Mouse (Mus musculus): ENCODE results near the gene Dynll2. TPM values are rescaled to one million over a fixed set of nuclear protein-coding genes. Genes with fewer than 3 reads are reported as not detected.

The Dynll2 gene
- polyA plus RNA-seq, 1 experiment from 2014 or later, result 17.3 TPM

GRCm38 (mm10) chr11:87955144-87955543 is 32.2 kb downstream of the Dynll2 start:
- WGBS, result 4% methylated on average over 1 of the region's 1 CpGs
- Histone ChIP-seq H3K36me3 (ENCODE audit: control insufficient read depth, insufficient read depth, low read length) (no peaks in the 10 kb centered on the region), H3K27me3 (ENCODE audit: control insufficient read depth, insufficient read depth, low read length) (no peaks in the 10 kb centered on the region), H3K4me1 (ENCODE audit: control insufficient read depth in 2 of 2, insufficient read depth in 2 of 2, low read length in 2 of 2) (no peaks in the 10 kb centered on the region), H3K9me3 (ENCODE audit: control insufficient read depth, low read length) (no peaks in the 10 kb centered on the region), H3K27ac (replicated peaks in 1 of 2; ENCODE audit: control insufficient read depth in 1 of 2, insufficient read depth in 1 of 2, low read depth in 2 of 2, low read length in 2 of 2) (no peak overlapping the region), H3K4me3 (ENCODE audit: control insufficient read depth in 1 of 2, insufficient read depth in 1 of 2, low read depth in 1 of 2, low read length in 2 of 2) (no peak overlapping the region), H3K9ac (ENCODE audit: low read length) (no peak overlapping the region), H3K4me2 (ENCODE audit: low read length) (no peak overlapping the region)
- ATAC-seq (ENCODE audit: insufficient number of reproducible peaks, insufficient read depth, low FRiP score, low read depth), result no peak

GRCm38 (mm10) chr11:87949990-87950389 is 37.3 kb downstream of the Dynll2 start:
- Histone ChIP-seq H3K27me3 (ENCODE audit: control insufficient read depth, insufficient read depth, low read length) (no peaks in the 10 kb centered on the region), H3K36me3 (ENCODE audit: control insufficient read depth, insufficient read depth, low read length) (no peaks in the 10 kb centered on the region), H3K9ac (ENCODE audit: low read length) (no peak overlapping the region), H3K4me2 (ENCODE audit: low read length) (no peak overlapping the region), H3K9me3 (ENCODE audit: control insufficient read depth, low read length) (no peaks in the 10 kb centered on the region), H3K4me1 (ENCODE audit: control insufficient read depth in 2 of 2, insufficient read depth in 2 of 2, low read length in 2 of 2) (no peaks in the 10 kb centered on the region), H3K4me3 (ENCODE audit: control insufficient read depth in 1 of 2, insufficient read depth in 1 of 2, low read depth in 1 of 2, low read length in 2 of 2) (no peak overlapping the region), H3K27ac (replicated peaks in 1 of 2; ENCODE audit: control insufficient read depth in 1 of 2, insufficient read depth in 1 of 2, low read depth in 2 of 2, low read length in 2 of 2) (no peak overlapping the region)
- 2% methylated on average over 2 of the region's 2 CpGs for WGBS
- no peak for ATAC-seq (ENCODE audit: insufficient number of reproducible peaks, insufficient read depth, low FRiP score, low read depth)

GRCm38 (mm10) chr11:87935467-87935866 is 51.9 kb downstream of the Dynll2 start:
- H3K9me3 ChIP-seq (ENCODE audit: control insufficient read depth, low read length), result no peaks in the 10 kb centered on the region
- no peak overlapping the region for H3K9ac ChIP-seq (ENCODE audit: low read length)
- no peak for ATAC-seq (ENCODE audit: insufficient number of reproducible peaks, insufficient read depth, low FRiP score, low read depth)
- no peak overlapping the region for H3K27ac ChIP-seq (replicated peaks in 1 of 2; ENCODE audit: control insufficient read depth in 1 of 2, insufficient read depth in 1 of 2, low read depth in 2 of 2, low read length in 2 of 2)
- H3K27me3 ChIP-seq (ENCODE audit: control insufficient read depth, insufficient read depth, low read length), result no peaks in the 10 kb centered on the region
- H3K4me1 ChIP-seq (ENCODE audit: control insufficient read depth in 2 of 2, insufficient read depth in 2 of 2, low read length in 2 of 2), result no peaks in the 10 kb centered on the region
- no peaks in the 10 kb centered on the region for H3K36me3 ChIP-seq (ENCODE audit: control insufficient read depth, insufficient read depth, low read length)
- no peak overlapping the region for H3K4me2 ChIP-seq (ENCODE audit: low read length)
- WGBS, result 50% methylated on average over 3 of the region's 3 CpGs
- H3K4me3 ChIP-seq (ENCODE audit: control insufficient read depth in 1 of 2, insufficient read depth in 1 of 2, low read depth in 1 of 2, low read length in 2 of 2), result no peak overlapping the region

GRCm38 (mm10) chr11:87933731-87934130 is 53.6 kb downstream of the Dynll2 start:
- Histone ChIP-seq H3K27ac (replicated peaks in 1 of 2; ENCODE audit: control insufficient read depth in 1 of 2, insufficient read depth in 1 of 2, low read depth in 2 of 2, low read length in 2 of 2) (no peak overlapping the region), H3K4me1 (ENCODE audit: control insufficient read depth in 2 of 2, insufficient read depth in 2 of 2, low read length in 2 of 2) (no peaks in the 10 kb centered on the region), H3K36me3 (ENCODE audit: control insufficient read depth, insufficient read depth, low read length) (no peaks in the 10 kb centered on the region), H3K9ac (ENCODE audit: low read length) (no peak overlapping the region), H3K27me3 (ENCODE audit: control insufficient read depth, insufficient read depth, low read length) (no peaks in the 10 kb centered on the region), H3K4me2 (ENCODE audit: low read length) (no peak overlapping the region), H3K9me3 (ENCODE audit: control insufficient read depth, low read length) (no peaks in the 10 kb centered on the region), H3K4me3 (ENCODE audit: control insufficient read depth in 1 of 2, insufficient read depth in 1 of 2, low read depth in 1 of 2, low read length in 2 of 2) (no peak overlapping the region)
- ATAC-seq (ENCODE audit: insufficient number of reproducible peaks, insufficient read depth, low FRiP score, low read depth), result no peak
- WGBS, result 50% methylated on average over 2 of the region's 2 CpGs

GRCm38 (mm10) chr11:87930348-87930747 is 57.0 kb downstream of the Dynll2 start:
- no peaks in the 10 kb centered on the region for H3K4me1 ChIP-seq (ENCODE audit: control insufficient read depth in 2 of 2, insufficient read depth in 2 of 2, low read length in 2 of 2)
- ATAC-seq (ENCODE audit: insufficient number of reproducible peaks, insufficient read depth, low FRiP score, low read depth), result no peak
- H3K9ac ChIP-seq (ENCODE audit: low read length), result no peak overlapping the region
- no peak overlapping the region for H3K4me2 ChIP-seq (ENCODE audit: low read length)
- H3K36me3 ChIP-seq (ENCODE audit: control insufficient read depth, insufficient read depth, low read length), result no peaks in the 10 kb centered on the region
- 80% methylated on average over 2 of the region's 2 CpGs for WGBS
- H3K9me3 ChIP-seq (ENCODE audit: control insufficient read depth, low read length), result no peaks in the 10 kb centered on the region
- no peak overlapping the region for H3K4me3 ChIP-seq (ENCODE audit: control insufficient read depth in 1 of 2, insufficient read depth in 1 of 2, low read depth in 1 of 2, low read length in 2 of 2)
- H3K27ac ChIP-seq (replicated peaks in 1 of 2; ENCODE audit: control insufficient read depth in 1 of 2, insufficient read depth in 1 of 2, low read depth in 2 of 2, low read length in 2 of 2), result no peak overlapping the region
- H3K27me3 ChIP-seq (ENCODE audit: control insufficient read depth, insufficient read depth, low read length), result no peaks in the 10 kb centered on the region

Other genes with a start within 250 kb of the Dynll2 start
- gene Supt4a, start 250.0 kb downstream of the Dynll2 start, polyA plus RNA-seq (2014; fragmentation: Nextera tagmentation; extraction: Ambion mirVana), result 116 and 124 TPM in 2 replicates
- 0.09 and 0.26 TPM in 2 replicates for gene Tspoap1, start 227.0 kb downstream of the Dynll2 start, polyA plus RNA-seq (2014; fragmentation: Nextera tagmentation; extraction: Ambion mirVana)
- 0.09 and 1.00 TPM in 2 replicates for gene Mpo, start 194.0 kb downstream of the Dynll2 start, polyA plus RNA-seq (2014; fragmentation: Nextera tagmentation; extraction: Ambion mirVana)
- 0.11 TPM in 1 of 2 replicates, not detected in the other for gene Lpo, start 159.2 kb downstream of the Dynll2 start, polyA plus RNA-seq (2014; fragmentation: Nextera tagmentation; extraction: Ambion mirVana)
- 6.5 and 7.0 TPM in 2 replicates for gene Mks1, start 134.3 kb downstream of the Dynll2 start, polyA plus RNA-seq (2014; fragmentation: Nextera tagmentation; extraction: Ambion mirVana)
- gene Epx, start 112.0 kb downstream of the Dynll2 start, polyA plus RNA-seq (2014; fragmentation: Nextera tagmentation; extraction: Ambion mirVana), result 0.19 and 0.63 TPM in 2 replicates
- not detected in 2 replicates for gene Olfr462, start 95.3 kb downstream of the Dynll2 start, polyA plus RNA-seq (2014; fragmentation: Nextera tagmentation; extraction: Ambion mirVana)
- gene Olfr463, start 90.1 kb downstream of the Dynll2 start, polyA plus RNA-seq (2014; fragmentation: Nextera tagmentation; extraction: Ambion mirVana), result not detected in 2 replicates
- gene Olfr464, start 66.6 kb downstream of the Dynll2 start, polyA plus RNA-seq (2014; fragmentation: Nextera tagmentation; extraction: Ambion mirVana), result not detected in 2 replicates
- 192 and 199 TPM in 2 replicates for gene Srsf1, start 59.8 kb upstream of the Dynll2 start, polyA plus RNA-seq (2014; fragmentation: Nextera tagmentation; extraction: Ambion mirVana)
- 23.9 and 26.2 TPM in 2 replicates for gene Vezf1, start 80.7 kb upstream of the Dynll2 start, polyA plus RNA-seq (2014; fragmentation: Nextera tagmentation; extraction: Ambion mirVana)
- 14.3 and 17.0 TPM in 2 replicates for gene Cuedc1, start 110.5 kb upstream of the Dynll2 start, polyA plus RNA-seq (2014; fragmentation: Nextera tagmentation; extraction: Ambion mirVana)
- 95.0 and 97.4 TPM in 2 replicates for gene Mrps23, start 216.9 kb upstream of the Dynll2 start, polyA plus RNA-seq (2014; fragmentation: Nextera tagmentation; extraction: Ambion mirVana)